Mouse (Mus musculus): Measurements from ENCODE around the gene Ndufa1. TPM values are rescaled to one million over a fixed set of nuclear protein-coding genes. Genes with fewer than 3 reads are reported as not detected.
A peak's percentile ranks its signal among the peaks of the same experiment; 100 is the strongest.
"Not testable (repeated sequence)": the region's sequence is repeated elsewhere in the genome, so short reads cannot be mapped to it uniquely, and the experiment has no call there.

Gene Ndufa1
- total RNA-seq (2021): 100 to 1,000 TPM; 215 to 220 TPM
- long read RNA-seq, experiment 1, transcript Ndufa1-201 (3 exons, 419 nt): major isoform, 201 of 206 reads
- long read RNA-seq, experiment 1, partial matches to known transcripts: 4 of 206 reads
- long read RNA-seq, experiment 1, other reads (novel, unspliced or antisense): 1 of 206 reads
- long read RNA-seq, experiment 2, transcript Ndufa1-201 (3 exons, 419 nt): major isoform, 149 of 204 reads
- long read RNA-seq, experiment 2, partial matches to known transcripts: 53 of 204 reads
- long read RNA-seq, experiment 2, other reads (novel, unspliced or antisense): 2 of 204 reads

DNA sequence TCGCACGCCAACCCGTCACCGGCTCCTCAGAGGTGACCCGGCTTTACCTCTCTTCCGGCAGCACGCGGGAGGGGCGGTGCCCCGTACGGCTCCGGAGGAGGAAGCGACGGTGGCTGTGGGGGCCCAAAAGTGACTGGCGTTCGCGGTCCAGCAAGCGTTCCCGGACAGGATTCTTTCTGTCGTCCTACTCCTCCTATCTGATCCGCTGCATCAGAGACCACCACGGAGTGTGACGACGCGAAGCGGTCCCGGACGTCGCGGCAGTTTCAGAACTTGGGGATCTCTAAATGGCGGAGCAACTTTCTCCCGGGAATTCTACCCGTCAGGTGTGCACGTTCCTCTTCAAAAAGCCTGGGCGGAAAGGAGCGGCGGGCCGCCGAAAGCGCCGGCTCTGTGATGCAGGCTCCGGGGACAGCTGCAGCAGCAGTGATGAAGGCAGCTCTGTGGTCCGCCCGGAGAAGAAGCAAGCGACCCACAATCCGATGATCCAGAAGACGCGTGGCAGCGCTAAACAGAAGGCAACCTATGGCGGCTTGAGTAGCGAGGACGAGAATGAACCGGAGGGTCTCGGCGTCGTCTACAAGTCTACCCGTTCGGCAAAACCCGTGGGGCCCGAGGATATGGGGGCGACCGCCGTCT is at the start of gene Ndufa1, which contains the start of gene Rnf113a1:
Ndufa1 (minus strand) TSS at position 59 of the 639 bp plus-strand sequence.
Rnf113a1 (plus strand) TSS at position 141 of the 639 bp plus-strand sequence.
- peak; percentile 49 to 50 for DNase-seq (ENCODE audit: low spot score in 2 of 2)

DNA sequence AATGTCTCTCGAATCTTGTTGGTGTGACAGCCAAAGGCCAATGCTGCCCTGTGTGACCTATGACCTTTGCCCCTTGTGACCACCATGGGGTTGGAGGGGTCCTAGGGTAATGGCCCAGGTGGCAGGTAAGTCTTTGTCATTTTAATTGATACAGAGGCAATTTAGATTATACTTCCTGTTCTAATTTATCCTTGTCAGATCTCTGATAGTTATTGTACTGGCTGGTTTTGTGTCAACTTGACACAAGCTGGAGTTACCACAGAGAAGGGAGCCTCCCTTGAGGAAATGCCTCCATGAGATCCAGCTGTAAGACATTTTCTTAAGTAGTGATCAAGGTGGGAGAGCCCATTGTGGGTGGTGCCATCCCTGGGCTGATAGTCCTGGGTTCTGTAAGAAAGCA is 31.2 kb upstream of the Ndufa1 start, which contains the start of gene Rhox1:
Rhox1 (minus strand) TSS at position 101 of the 400 bp plus-strand sequence.
- DNase-seq (ENCODE audit: low spot score in 2 of 2): not testable (repeated sequence)

DNA sequence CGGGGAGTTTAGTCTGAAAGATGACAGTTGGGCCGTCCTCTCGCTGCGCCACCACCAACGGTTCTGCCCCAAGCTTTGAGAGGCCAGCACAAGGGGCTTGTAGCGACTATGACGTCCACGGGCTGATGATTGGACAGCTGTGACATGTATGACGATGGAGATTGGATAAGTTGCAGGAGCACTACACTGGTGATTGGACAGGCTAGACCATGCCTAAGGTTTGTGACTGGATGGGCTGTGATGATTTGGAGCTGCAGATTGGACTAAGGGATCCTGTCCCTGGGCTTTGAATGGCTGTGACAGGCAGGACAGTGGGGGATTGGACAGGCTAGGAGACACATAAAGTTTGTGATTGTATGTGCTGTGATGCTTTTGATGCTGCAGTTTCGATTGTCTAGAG is 20.0 kb upstream of the Ndufa1 start, which contains the start of gene Gm9:
Gm9 (minus strand) TSS at position 101 of the 400 bp plus-strand sequence.
- DNase-seq (ENCODE audit: low spot score in 2 of 2): no peak

DNA sequence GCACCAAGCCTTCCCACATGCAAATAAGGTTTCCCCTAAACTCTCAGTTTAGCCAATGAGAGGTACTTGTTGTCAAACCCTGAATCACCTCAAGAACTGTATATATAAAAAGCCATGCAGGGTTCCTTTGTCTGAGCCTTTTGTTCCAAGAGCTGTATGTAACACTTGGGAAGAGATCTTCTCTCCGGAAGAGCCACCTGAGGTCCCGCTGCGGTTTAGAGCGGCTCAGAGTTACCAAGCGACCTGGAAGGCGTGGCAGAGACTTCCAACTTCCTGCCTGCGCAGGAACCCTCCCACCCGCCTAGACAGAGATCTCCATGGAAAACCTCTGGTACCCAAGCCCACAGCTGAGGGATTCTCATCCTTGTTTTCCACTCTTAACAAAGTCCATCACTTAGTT is 7.7 kb upstream of the Ndufa1 start:
- no peak for DNase-seq (ENCODE audit: low spot score in 2 of 2)

DNA sequence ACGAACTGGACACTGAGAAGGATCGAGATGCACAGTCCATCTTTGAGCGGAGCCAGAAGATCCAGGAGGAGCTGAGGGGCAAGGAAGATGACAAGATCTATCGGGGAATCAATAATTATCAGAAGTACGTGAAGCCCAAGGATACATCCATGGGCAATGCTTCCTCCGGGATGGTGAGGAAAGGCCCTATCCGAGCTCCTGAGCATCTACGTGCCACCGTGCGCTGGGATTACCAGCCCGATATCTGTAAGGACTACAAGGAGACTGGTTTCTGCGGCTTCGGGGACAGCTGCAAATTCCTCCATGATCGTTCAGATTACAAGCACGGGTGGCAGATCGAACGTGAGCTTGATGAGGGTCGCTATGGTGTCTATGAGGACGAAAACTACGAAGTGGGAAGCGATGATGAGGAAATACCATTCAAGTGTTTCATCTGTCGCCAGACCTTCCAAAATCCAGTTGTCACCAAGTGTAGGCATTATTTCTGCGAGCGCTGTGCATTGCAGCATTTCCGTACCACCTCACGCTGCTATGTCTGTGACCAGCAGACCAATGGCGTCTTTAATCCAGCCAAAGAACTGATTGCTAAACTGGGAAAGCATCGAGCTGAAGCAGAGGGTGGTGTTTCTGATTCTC is 899 bp upstream of the Ndufa1 start:
- DNase-seq (ENCODE audit: low spot score in 2 of 2): no peak

DNA sequence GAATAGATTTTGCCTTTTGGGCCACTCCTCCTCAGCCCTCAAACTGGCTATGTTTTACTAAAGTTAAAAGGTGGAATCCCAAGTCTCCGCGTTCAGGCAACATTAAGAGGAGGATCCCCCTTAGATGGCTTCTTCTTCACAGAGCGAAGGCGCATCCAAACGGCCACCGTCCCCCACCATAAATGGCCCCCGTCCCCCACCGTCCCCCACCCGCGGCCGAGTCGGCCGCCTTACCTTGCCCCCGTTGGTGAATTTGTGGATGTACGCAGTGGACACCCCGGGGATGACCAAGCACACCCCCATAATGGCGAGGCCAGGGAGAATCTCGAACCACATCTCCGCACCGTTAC is 233 bp downstream of the Ndufa1 start:
- no peak for DNase-seq (ENCODE audit: low spot score in 2 of 2)

DNA sequence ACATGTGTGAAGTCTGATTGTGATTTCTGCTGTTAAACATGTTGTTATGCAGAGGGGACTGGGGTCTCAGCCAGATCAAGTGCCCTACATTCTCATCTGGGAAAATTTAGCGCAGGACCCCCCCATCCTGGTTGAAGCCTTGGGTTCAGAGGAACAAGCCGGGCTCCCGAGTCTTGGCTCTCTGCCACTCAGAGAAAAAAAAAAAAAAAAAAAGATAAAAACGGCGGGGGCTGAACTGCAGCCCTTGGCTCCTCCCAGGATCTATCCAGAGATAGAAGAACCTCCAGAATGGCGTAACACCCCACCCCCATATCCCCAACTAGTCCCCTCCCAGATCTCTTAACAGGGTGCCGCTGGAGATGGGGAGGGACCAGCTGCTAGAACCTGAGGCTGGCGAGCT is 6.6 kb downstream of the Ndufa1 start:
- DNase-seq (ENCODE audit: low spot score in 2 of 2): not testable (repeated sequence)

DNA sequence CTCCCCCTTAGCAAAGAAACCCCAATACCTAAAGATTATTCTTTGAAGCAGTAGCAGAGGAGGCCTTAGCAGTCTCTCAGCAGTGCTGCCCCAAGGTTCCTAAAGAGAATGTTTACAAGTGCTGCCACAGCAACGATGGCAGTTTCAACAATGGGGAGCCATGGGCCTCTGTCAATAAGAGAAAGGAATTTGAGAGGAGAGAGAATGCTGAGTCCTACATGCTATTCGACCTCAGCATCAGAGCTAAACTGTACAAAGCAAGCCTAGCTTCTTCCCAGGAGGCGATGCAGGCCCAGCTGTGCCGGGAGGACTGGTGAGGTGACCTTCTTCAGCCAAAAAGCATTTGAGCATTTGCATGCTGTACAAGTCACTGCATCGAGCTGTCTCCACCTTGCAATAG is 22.2 kb downstream of the Ndufa1 start, which contains the start of gene Akap14:
Akap14 (minus strand) TSS at position 101 of the 400 bp plus-strand sequence.
- no peak for DNase-seq (ENCODE audit: low spot score in 2 of 2)

DNA sequence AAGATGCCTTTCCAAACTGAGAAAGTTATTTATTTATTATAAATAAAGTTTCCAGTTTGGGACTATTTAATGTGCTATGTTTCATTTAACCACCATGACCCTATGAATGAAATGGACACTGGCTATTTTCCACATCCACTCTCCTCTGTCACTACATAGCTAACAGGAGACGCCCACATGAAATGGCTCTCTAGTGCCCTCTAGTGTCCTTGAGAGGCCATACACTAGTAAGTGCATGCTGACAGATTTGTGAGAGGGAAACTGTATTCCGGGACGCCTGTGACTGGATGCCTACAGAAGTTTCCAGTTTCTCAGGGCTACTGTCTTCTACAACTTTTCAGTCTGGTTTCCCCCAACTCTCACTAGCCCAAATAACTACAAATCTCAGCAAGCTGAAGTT is 23.9 kb downstream of the Ndufa1 start:
- DNase-seq (ENCODE audit: low spot score in 2 of 2): no peak

DNA sequence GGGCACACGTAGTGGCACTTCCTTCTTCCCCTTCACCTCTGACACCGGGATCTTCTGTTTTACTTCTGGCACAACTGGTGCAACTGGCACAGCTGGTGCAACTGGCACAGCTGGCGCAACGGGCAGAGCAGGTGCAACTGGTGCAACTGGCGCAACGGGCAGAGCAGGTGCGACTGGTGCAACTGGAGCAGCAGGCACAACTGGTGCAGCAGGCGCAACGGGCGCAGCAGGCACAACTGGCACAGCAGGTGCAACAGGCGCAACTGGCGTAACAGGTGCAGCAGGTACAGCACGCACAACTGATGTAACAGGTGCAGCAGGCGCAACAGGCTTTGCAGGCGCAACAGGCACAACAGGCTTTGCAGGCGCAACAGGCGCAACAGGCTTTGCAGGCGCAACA is 27.8 kb downstream of the Ndufa1 start:
- DNase-seq (ENCODE audit: low spot score in 2 of 2): no peak

DNA sequence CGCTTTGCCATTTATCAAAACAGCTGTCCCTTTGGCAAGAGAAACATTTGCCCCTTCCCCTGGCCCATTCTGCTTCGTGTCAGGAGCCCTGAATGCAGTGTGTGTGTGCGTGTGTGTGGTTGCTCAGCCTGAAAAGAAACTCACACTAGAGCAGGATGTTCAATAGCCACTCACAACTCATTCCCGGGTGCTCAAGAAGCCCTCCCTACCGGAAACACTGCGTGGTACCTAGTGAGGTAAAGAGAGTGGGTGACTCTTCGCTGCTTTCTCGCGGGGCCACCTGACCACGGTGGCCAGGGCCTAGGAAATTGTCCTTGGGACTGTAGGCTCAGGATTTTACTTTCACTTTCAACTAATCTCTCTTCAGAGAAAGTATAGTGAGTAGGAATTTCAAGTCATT is 29.8 kb downstream of the Ndufa1 start:
- no peak for DNase-seq (ENCODE audit: low spot score in 2 of 2)

DNA sequence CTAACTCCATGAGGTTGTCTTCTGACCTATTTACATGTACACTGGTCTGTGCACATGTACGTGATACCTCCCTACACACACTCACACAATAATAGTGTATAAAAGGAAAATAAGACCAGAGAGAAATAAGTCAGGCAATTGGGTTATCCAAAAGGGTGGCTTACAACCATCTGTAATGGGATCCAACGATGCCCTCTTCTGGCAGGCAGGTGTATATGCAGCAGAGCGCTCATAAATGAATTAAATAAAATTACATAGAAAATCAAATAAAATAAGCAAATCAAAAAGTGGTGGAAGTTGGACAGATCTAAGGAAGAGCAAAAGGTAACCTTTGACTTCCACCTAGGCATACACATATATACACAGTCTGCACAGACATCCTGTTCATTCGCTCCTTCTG is 33.1 kb downstream of the Ndufa1 start:
- no peak for DNase-seq (ENCODE audit: low spot score in 2 of 2)

DNA sequence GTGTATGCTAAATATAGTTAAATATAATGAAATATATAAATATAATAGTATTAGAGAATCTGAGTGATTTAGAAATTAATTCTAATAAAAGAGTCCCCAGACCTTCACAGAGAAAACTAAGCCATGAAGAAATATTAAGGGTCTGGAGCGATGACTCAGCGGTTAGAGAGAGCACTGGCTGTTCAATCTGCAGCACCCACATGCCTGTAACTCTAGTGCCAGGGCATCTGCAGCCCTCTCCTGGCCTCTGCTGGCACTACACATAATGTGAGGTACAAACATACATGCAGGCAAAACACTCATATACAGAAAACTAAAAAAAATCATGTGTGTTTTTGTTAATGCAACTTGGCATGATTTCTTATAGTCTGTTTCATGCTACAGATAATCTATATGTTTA is 46.0 kb downstream of the Ndufa1 start:
- peak in 1 of 2 experiments; percentile 2 for DNase-seq (ENCODE audit: low spot score in 2 of 2)

DNA sequence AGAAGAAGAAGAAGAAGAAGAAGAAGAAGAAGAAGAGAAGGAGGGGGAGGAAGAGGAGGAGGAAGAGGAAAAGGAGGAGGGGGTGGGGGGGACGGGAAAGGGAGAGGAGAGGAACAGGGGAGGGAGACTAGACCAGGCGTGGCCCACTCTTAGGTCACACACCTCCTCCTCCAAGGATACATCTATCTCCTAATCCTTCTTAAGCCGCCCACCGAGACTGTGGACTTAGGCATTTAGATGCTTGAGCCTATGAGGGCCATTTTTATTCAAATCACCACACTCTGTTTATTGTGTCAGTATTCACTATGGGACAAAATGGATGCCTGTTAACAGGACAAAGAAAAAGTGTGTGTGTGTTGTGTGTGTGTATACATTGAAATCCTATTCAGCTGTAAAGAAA is 46.5 kb downstream of the Ndufa1 start:
- DNase-seq (ENCODE audit: low spot score in 2 of 2): not testable (repeated sequence)

DNA sequence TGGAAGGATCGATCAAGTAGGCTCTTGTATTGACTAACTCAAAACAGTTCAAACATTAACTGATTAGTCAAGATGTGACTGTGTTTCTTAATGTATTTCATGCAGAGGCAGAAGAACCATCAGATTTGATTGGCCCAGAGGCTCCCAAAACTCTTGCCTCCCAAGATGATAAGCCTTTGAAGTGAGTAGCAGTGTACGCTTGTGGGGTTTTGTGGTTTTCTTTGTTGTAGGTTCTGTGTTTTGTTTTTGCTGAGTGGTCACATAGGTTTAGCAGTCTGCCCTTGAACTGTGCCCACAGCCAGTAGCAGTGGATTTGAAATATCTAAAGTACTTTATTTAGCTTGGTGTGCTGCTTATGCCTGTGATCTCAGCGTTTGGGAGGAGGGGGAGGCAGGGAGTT is 49.2 kb downstream of the Ndufa1 start:
- no peak for DNase-seq (ENCODE audit: low spot score in 2 of 2)

Other genes starting within 250 kb of the Ndufa1 start
- 10 to 100 TPM; 30.8 to 35.1 TPM for gene Sept6, start 199.4 kb downstream of the Ndufa1 start, total RNA-seq (2021)
- gene Sowahd, start 142.3 kb downstream of the Ndufa1 start, total RNA-seq (2021): 1 to 10 TPM in 1 of 2 experiments, under 1 TPM in 1; 0.85 to 1.1 TPM
- 100 to 1,000 TPM; 876 to 893 TPM for gene Rpl39, start 105.8 kb downstream of the Ndufa1 start, total RNA-seq (2021)
- gene Upf3b, start 80.8 kb downstream of the Ndufa1 start, total RNA-seq (2021): 10 to 100 TPM; 26.9 to 27.7 TPM
- gene Nkap, start 64.4 kb downstream of the Ndufa1 start, total RNA-seq (2021): 10 to 100 TPM; 20.7 to 21.0 TPM
- gene Akap14, start 22.3 kb downstream of the Ndufa1 start, total RNA-seq (2021): not detected
- 1 to 10 TPM; 4.9 to 5.7 TPM for gene Rnf113a1, start 82 bp upstream of the Ndufa1 start, total RNA-seq (2021)
- gene Gm9, start 19.9 kb upstream of the Ndufa1 start, total RNA-seq (2021): not detected
- gene Rhox1, start 31.1 kb upstream of the Ndufa1 start, total RNA-seq (2021): not detected
- gene Rhox2a, start 53.8 kb upstream of the Ndufa1 start, total RNA-seq (2021): not detected
- not detected for gene Rhox3a, start 58.8 kb upstream of the Ndufa1 start, total RNA-seq (2021)
- gene Rhox4a, start 74.2 kb upstream of the Ndufa1 start, total RNA-seq (2021): not detected
- gene Rhox3a2, start 188.9 kb upstream of the Ndufa1 start, total RNA-seq (2021): not detected
- not detected for gene Rhox4a2, start 199.7 kb upstream of the Ndufa1 start, total RNA-seq (2021)
- gene Rhox2b, start 220.9 kb upstream of the Ndufa1 start, total RNA-seq (2021): not detected
- not detected for gene Rhox4b, start 241.3 kb upstream of the Ndufa1 start, total RNA-seq (2021)

All from adrenal gland, postnatal 4 days (tissue).